Mouse (Mus musculus) liver (tissue): ENCODE measurements around the gene Olfr1158.
"Not testable (repeated sequence)": the region's sequence is repeated elsewhere in the genome, so short reads cannot be mapped to it uniquely, and the experiment has no call there.

ENCODE experiments used
- DNase-seq: peaks from one replicate; pipeline ENCODE4 v3.0.0-alpha.2; 2020; ENCODE audit warnings: mixed read lengths

The Olfr1158 gene

DNA sequence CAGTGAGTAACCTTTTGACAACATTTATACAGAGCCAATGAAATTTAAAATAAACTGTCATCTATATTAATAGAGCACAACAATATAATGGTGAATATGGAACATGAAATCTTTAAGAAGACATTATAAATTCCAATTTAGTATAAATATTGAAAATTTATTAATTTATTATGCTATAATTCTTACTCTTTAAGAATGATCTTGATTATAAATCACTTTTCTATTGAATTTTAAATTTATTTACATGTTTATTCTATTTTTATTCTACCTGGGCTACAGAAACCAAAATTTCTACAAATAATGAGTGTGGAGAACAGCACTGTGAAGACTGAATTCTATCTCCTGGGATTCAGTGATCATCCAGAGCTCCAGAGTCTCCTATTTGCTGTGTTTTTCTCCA lies at the start of gene Olfr1158:
TSS of gene Olfr1158 (plus strand) at position 301 of the 400 bp plus-strand sequence.
- DNase-seq = no peak

DNA sequence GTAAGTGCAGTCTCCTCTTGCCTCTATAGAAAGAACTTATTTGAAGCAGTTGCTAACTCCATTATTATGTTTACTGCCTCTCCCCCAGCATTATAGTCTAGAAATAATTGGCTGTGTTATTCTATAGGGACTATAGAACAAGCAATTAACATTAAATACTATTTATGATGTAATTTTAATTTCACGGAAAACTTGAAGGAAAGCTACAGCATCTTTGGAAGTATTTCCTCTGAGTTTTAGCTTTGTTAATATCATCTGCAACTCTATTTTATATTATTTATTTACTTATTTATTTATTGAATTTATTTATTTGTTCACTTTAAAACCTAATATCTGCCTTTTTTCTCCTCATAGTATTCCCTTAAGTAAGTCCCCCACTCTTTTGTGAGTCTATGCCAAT lies 44.9 kb upstream of the Olfr1158 start, which contains the start of gene Olfr1155:
TSS of gene Olfr1155 (minus strand) at position 101 of the 400 bp plus-strand sequence.
- DNase-seq = no peak

DNA sequence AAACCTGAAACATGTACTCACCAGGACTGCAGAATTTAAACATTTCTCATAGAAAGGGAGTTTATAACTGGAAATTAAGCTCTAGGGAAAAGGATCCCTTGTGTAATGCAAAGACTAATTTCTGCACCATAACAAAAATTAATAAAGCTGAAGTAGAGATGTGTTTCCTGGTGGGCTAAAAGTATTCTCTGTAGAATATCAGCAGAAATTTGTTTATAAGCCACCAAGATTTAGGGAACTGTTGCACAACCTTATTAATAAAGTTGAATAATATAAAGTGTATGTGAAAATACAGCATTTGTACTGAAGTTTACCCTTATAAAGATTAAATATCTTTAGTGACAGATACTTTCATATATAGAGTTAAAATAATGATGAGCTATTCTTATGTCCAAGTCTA lies 36.9 kb upstream of the Olfr1158 start, which contains the start of gene Olfr1156:
TSS of gene Olfr1156 (minus strand) at position 101 of the 400 bp plus-strand sequence.
- no peak for DNase-seq

DNA sequence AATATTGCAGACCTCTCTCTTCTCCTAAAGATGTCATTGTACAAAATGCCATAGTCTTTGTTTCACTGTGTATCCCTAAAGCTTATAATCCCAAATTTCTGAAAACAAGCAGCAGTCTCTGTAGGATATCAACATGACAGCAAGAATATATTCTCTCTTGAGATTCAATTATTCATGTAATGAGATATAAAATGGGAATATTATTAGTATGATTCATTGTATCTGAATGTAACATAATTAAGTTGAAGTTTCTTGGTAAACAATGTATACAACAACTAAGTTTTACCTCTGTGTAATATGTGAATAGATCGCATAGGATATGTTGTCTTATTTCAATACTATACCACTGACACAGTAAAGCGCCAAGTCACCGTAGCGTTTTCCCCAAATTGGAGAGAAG lies 21.7 kb upstream of the Olfr1158 start, which contains the start of gene Olfr1157:
TSS of gene Olfr1157 (minus strand) at position 101 of the 400 bp plus-strand sequence.
- no peak for DNase-seq

DNA sequence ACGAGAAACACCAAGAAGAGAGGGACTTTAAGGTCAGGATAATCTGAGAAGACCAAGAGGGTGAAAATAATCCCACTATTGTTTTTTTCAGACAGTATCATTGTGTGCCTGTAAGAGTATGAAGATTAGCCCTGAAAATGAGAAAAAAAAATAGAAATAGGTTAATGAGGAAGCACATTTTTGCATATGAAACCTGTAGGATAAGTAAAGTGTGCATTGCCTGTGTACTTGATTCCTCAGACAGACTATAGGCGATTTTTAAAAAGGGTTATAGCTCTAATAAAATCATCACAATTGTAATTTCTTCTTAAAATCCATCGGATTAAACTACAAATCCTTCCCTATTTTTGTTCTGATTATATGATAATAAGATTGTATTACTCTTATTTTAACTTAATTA lies 15.3 kb upstream of the Olfr1158 start, which contains the start of gene Olfr74:
TSS of gene Olfr74 (minus strand) at position 101 of the 400 bp plus-strand sequence.
- DNase-seq = no peak

DNA sequence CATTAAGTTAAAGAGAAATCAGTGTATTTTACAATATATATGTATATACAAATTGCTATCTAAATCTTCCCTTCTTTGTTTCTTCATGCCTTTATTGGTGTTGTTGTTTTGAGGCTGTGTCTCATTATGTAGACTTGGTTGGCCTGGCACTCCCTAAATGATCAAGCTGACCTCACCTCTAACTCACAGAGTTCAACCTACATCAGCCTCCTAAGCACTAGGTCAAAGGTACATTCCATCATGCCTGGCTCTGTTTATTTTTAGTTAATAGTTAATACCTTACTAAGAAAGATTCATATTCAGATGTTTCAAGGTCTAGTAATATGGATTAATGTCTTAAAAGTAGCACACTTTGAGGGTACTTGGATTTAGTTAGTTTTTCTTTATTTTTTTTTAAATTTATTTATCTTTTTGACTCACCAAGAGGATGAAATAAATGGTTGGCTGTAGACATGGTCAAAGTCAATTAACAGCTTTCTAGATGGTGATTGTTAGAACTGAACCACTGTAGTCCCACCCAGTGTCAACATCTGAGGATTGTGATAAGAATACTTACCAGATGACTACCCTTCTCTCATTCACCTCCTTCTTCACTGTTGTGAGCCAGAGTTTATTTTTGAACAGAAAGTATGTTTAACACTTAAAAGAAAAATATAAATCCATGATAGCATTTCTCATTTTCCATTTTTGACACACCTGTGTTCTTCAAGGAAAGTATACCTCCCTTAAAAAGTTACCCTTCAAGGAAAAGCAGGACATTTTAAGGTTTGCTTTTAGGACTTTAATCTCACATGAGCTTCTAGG lies 17.8 kb downstream of the Olfr1158 start, which contains the start of gene Olfr1160:
TSS of gene Olfr1160 (minus strand) at position 754 of the 804 bp plus-strand sequence.
- DNase-seq = no peak

DNA sequence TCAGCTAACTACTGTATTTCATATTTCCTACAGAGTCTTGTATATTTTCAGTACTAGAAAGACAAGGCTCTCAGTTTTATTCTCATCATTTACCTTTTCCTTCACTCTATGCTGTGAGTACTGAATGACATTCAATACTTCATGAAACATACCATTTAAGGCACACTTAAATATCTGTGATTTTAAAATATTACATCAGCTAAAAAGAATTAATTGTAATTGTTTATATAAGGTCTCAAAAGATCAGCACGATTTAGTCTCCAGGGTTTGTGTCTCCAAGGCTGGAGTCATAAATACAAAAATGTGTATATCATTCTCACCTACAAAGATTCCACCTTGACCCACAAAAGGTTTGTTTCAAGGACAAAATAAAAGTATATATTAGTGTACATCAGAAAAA lies 32.6 kb downstream of the Olfr1158 start, which contains the start of gene Olfr1161:
TSS of gene Olfr1161 (plus strand) at position 301 of the 400 bp plus-strand sequence.
- not testable (repeated sequence) for DNase-seq

DNA sequence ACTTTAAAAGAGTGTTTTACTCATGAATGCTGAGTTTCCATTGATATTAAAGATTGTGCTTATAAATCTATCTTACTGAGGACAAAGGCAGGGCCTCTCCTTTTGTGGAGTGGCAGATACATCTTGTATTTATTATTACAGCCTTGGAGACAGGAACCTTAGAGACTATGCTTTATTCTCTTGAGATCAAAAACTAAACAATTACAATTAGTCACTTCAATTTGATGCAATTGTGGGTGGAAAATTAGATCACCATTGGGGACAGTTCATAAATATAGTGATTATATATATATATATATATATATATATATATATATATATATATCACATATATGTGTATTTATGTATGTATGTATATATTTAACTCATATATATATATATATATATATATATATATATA lies 47.7 kb downstream of the Olfr1158 start, which contains the start of gene Olfr73:
TSS of gene Olfr73 (minus strand) at position 101 of the 400 bp plus-strand sequence.
- DNase-seq = no peak
